Mouse (Mus musculus) mouse trophoblast stem cell (cell line): Measurements from ENCODE around the gene Tmem212.

Experiments used
- in situ Hi-C, 2 experiments: fragments of 300-500 bp; cut with MseI, MboI; formaldehyde crosslinking; loops; 2 replicates in 1 of 2; 3 replicates in 1 of 2; pipeline ENCODE4 v1.15.1; 2025

Tmem212 gene

GRCm38 (mm10) chr3:27843266-27843665 is 52.9 kb downstream of the Tmem212 start:
- in situ Hi-C loops = no loop called here

GRCm38 (mm10) chr3:27842856-27843255 is 53.3 kb downstream of the Tmem212 start:
- in situ Hi-C loops = no loop called here

GRCm38 (mm10) chr3:27840311-27840710 is 55.9 kb downstream of the Tmem212 start:
- in situ Hi-C loops = no loop called here

GRCm38 (mm10) chr3:27839795-27840194 is 56.4 kb downstream of the Tmem212 start:
- in situ Hi-C loops = no loop called here

- in situ Hi-C loops = no loop called here
Measured at GRCm38 (mm10) chr3:27839231-27839630, 56.9 kb downstream of the Tmem212 start.

- in situ Hi-C loops = no loop called here
Measured at GRCm38 (mm10) chr3:27836297-27836696, 59.9 kb downstream of the Tmem212 start.

GRCm38 (mm10) chr3:27835786-27836185 is 60.4 kb downstream of the Tmem212 start:
- in situ Hi-C loops = no loop called here

- in situ Hi-C loops = no loop called here
Measured at GRCm38 (mm10) chr3:27828755-27829154, 67.4 kb downstream of the Tmem212 start.

- in situ Hi-C loops = no loop called here
Measured at GRCm38 (mm10) chr3:27827236-27827635, 68.9 kb downstream of the Tmem212 start.

- in situ Hi-C loops = no loop called here
Measured at GRCm38 (mm10) chr3:27825985-27826384, 70.2 kb downstream of the Tmem212 start.
